Mouse (Mus musculus) granulocyte monocyte progenitor cell, adult 5-6 weeks (primary cell): ENCODE results near the gene Cbx8. TPM values are rescaled to one million over a fixed set of nuclear protein-coding genes. Genes with fewer than 3 reads are reported as not detected.

Source experiments
- ATAC-seq: replicated peaks from 2 replicates; pipeline ENCODE4 v1.8.0; 2016; ENCODE audit warnings: mild to moderate bottlenecking, moderate TSS enrichment, inconsistent platforms; ENCODE audit not compliant: poor library complexity, severe bottlenecking
- total RNA-seq, 2 experiments: library from RNA; stranded (forward) in 1 of 2; stranded (reverse) in 1 of 2; fragments of 200-712, 200-1000 nt in 1 of 2; fragments of >200 nt in 1 of 2; fragmentation: Nextera tagmentation in 1 of 2; gene quantifications; 2 replicates each; pipeline ENCODE4 v1.2.3; 2014 to 2017

Cbx8 gene
- 3.6 TPM in 2 replicates for total RNA-seq (2014; fragmentation: Nextera tagmentation)
- 1.5 and 3.2 TPM in 2 replicates for total RNA-seq (2017)

- peak; percentile 89 for ATAC-seq
Observed at GRCm38 (mm10) chr11:119040600-119041324, at the start of gene Cbx8. Gene Cbx8, minus strand, starts transcription at chr11:119040969.

DNA sequence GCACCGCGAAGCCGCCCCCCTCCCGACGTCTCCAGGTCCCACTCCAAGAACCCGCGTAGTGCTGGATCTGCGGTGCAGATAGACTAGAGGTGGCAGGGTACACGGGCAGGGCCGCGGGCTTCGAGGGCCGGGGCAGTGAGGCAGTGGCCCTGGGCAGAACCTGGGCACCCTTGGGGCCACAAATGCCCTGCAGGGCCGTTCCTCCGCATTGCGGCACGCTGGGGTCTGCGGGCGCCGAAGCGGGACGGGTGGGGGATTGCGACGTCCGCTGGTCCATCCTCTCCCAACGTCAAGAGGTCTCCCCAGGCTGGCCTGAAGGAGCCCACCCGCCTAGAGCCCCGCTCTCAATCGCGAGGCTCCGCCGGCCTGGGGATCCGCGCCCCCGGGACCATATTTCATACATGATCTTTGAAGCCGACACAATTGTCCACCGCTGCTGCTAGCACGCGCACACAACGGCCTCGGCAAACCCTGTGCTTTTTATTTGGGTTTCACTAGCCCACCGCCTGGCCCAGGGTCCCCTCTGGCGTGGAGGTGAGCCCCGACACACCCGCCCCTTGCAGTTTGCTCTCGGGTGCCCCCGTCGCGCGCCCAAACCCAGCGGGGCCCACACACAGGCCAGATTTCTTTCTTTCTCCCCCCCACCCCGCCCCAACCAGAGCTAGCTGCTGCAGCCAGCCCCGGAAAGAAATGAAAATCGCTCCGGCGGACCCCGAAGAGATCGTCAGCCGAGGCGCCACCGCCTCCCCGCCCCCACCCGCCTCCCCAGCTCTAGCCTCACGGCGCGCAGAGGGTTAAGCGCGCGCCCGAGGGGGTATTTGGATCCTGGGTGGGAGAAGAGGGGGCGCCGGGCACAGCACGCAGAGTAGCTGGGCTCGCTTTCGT, 49.5 kb upstream of the Cbx8 start:
- ATAC-seq = no peak

DNA sequence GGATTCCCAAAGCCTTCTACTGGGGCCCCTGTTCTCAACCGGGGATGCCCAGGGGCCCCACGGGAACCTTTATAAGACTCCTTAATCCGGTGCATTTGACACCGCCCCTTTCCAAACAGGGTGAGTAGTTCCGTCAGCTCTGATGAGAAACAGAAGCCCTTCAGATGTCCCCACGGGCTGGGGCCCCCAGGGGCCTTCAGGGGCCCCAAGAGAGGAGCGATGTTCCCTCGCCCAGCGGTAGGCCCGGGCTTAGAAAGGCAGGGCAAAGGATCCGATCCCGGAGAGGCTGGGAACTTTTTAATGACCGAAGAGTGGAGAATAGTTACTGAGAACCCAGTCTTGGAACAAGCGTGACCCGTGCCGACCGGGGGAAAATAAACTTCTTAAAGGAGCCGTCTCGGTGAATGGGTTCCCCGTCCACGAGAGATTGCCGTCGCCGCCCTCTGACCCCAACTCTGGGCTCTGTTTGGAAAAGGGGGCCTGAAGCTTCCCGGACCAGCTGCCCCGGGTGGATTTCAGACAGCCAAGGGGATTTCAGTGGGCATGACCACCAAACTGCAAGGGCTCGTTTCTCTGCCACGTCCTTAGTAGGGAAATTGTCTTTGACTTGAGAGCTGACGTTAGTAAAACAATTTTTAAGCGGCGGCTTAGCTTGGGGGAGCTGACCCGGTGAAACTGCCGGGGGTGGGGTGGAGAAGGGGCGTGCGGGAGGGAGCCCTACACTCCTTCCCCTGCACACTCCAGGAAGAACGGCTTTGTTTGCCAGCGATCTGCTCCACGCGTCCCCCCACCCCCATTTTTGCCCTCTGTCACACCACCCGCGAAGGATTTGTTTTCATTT, 48.7 kb upstream of the Cbx8 start:
- no peak for ATAC-seq

- no peak for ATAC-seq
Observed at GRCm38 (mm10) chr11:119088391-119089234, 47.8 kb upstream of the Cbx8 start.

- peak; percentile 27 for ATAC-seq
Observed at GRCm38 (mm10) chr11:119087301-119088082, 46.7 kb upstream of the Cbx8 start.

- ATAC-seq = peak; percentile 60
Observed at GRCm38 (mm10) chr11:119086144-119086971, 45.6 kb upstream of the Cbx8 start, which contains the start of gene Cbx4. Gene Cbx4, minus strand, starts transcription at chr11:119086221.

DNA sequence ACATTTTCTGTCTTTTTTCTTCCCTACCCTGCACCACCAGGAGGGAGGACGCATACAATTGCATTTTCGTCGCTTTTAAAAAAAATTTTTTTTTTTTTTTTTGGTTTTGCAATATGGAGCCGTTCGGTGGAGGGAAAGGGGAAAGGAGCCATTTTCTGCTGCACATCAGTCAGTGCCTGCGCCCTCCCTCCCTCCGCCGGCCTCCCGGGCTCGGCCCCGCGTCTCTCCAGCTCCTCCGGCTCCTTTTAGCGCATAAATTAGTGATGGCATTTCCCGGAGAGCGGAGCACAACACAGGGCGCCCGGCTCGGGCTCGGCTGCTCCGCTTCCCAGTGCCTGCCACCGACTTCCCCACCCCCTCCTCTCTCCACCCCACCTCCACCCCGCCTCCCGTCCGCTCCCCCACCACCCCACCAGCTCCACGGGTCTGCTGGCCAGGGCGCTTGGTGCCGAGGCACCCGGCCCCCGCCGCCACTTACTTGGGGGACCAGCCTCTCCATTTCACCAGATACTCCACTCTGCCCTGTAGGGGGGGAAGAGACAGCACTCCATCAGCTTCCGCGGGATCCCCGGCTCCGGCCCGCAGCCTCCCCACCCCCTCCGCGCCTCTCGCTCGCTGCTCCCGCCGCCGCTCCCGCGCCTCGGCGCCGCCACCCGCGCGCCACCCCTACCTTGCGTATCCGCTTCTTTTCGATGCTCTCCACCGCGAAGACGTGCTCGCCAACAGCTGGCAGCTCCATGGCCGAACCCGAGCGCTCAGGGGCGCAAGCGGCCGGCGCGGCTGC, 44.7 kb upstream of the Cbx8 start:
- no peak for ATAC-seq

- ATAC-seq = no peak
Observed at GRCm38 (mm10) chr11:119084446-119085278, 43.9 kb upstream of the Cbx8 start.

DNA sequence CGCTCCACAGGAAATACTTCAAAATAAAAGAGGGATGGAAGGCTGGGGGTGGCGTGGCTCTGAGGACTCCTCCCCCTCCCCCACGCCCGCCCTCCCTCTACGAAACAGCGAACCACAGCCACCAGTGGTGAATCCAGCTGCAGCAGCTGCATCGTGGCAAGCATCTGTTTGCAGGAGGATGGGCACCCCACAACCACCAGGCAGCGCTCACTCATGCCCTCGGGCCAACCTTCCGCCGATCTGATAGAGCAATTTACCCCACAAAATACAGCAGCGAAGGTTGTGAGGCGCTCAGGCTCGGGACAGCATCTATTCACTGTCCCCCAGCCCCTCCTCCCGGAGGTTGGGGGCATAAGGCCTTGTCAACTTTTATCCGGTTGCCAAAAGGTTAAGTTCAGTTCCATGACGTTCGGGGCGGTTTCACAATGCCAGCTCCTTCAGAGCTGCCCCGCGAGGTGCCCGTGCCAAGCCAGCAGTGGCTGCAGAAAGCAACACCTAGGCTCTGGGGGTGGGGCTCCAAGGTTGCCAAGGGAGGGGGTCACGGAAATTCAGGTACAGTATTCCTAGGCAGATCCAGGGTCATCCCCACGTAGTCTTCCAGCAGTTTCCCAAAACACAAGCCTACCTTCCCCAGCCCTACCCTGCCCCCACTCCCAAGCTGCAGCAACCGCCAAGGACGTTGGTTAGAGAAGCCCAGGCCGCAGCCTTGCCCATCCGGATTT, 43.1 kb upstream of the Cbx8 start:
- ATAC-seq = 0 out of 2 replicates have a peak, but pooled peaks have one; percentile 5

DNA sequence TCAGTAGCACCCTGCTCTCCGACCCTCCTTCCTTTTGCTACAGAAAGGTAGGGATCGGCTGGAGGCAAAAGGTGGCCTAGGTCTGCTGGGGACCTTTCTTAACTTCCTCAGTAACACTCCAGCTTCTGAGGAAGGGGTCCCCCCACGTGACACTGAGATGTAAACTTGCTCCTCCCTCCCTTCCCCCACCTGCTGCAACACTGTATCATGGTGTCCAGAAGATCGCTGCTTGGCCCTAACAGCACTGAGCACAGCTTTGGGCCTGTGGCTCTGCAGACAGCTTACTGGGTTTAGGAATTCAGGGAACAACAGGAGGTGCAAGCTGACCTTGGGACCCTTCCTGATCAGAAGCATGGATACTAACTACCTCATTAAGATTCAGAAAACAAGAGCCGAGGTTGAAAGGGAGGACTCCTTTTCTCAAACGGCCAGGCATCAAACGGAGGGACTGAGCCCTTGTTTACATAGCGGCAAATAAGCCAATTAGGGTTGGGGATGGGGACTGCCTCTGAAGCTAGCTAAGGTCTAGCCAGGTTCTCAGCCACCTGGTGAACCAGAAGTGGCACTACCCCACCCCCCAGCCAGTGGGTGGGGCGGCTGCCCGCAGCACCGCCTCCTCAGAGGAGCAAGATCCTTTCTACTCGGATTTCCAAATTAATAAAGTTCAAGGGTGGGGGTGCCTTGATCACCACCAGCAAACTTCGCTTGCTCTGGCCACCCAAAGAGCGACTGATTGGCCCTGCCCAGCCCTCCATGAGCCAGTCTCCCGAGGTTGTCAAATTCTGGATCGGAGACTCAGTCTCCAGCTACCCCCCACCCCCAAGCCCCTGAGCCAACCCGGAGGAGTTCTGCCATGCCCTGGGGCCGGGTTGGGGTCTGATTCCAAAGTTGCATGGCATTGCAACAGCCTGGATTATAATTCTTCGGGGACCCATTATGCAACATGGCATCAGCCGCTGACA, 42.1 kb upstream of the Cbx8 start:
- no peak for ATAC-seq

GRCm38 (mm10) chr11:119081839-119082637, 41.3 kb upstream of the Cbx8 start:
- ATAC-seq = no peak

DNA sequence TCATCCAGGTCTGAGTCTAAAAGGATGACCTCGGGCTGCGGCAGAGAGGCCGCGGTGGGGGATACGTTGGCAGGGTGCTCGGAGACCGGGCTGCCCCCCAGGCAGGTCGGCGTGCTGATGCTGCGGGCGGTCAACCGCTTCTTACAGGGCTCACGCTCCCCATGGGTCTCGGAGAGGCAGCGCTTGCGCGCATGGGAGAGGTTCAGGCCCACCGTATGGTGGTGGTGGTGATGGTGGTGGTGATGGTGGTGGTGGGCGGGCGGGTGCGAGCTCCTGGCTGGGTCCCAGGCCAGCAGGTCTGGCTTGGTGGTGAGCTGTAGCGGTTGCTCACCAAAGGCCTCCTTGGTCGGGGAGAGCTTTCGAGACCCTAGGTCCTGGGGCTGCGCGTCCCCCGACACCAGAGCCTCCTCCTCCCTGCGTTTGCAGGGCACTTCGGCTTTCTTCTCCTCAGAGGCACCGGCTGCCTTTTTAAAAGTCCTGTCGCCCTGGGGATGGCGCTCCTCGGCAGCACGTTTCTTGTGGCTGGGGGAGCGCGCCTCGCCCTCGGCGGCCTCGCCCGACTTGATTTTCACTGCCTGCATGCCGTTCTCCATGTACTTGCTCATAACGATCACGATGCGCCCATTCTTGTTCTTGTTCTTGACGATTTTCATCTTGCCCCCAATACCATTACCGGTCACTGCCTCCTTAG, 40.5 kb upstream of the Cbx8 start:
- ATAC-seq = no peak
